Mouse (Mus musculus) erythroblast, embryonic 14.5 days (primary cell): Measurements from ENCODE around the gene Pip4k2a.

Experiments
- GATA1 ChIP-seq: IDR thresholded peaks from 2 replicates; pipeline ENCODE4 v1.6.1; 2012; ENCODE audit warnings: low read length, inconsistent platforms, mixed read lengths
- TAL1 ChIP-seq: IDR thresholded peaks from 3 replicates; pipeline ENCODE4 v1.6.1; 2012; ENCODE audit warnings: low read length, inconsistent platforms, mixed read lengths

DNA sequence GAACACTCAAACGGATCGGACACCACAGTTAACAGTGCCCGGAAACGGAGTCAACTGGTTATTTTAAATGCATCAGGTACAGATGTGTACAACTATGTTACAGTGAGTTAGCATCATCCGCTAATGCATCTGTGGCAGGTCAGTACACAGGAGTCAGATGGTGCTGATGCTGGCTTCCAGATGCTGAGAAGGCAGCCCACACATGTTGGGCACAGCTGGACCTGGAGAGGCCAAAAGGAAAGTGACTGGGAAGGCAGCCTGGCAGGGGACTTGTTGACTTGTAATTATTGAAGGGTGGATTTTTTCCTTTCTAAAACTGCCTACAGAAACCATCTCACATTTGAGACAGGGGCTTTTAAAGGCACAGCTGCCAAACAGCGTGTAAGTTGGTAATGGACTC lies 155.4 kb downstream of the Pip4k2a start:
- TF ChIP-seq GATA1: no peak
- no peak for TF ChIP-seq TAL1
